Mouse (Mus musculus) MEL (cell line): ENCODE measurements around the gene Fchsd2. TPM values are rescaled to one million over a fixed set of nuclear protein-coding genes. Genes with fewer than 3 reads are reported as not detected.

Source experiments
- DNase-seq: peaks from one replicate; pipeline ENCODE4 v3.0.0; 2011; ENCODE audit warnings: low read depth, low spot score
- H3K27ac ChIP-seq: 2 replicates; pipeline ENCODE4 v1.5.1; 2012; ENCODE audit warnings: low read depth, mild to moderate bottlenecking, control low read depth, low read length, moderate library complexity; ENCODE audit not compliant: control insufficient read depth
- H3K27me3 ChIP-seq, 2 experiments: fragments of 150-350 bp in 1 of 2; sonication (generic) in 1 of 2; 2 replicates each; pipeline ENCODE4 v1.6.1; 2012; ENCODE audit warnings: low read length in 2 of 2, mild to moderate bottlenecking in 2 of 2, improper control_type of control experiment in 1 of 2, moderate library complexity in 1 of 2; ENCODE audit not compliant: insufficient read depth in 2 of 2, control insufficient read depth in 1 of 2
- H3K36me3 ChIP-seq, 2 experiments: 2 replicates each; pipeline ENCODE4 v1.6.1; 2012 to 2014; ENCODE audit warnings: low read length in 2 of 2, improper control_type of control experiment in 1 of 2, inconsistent platforms in 1 of 2, mild to moderate bottlenecking in 1 of 2; ENCODE audit not compliant: insufficient read depth in 2 of 2, control insufficient read depth in 1 of 2
- H3K4me1 ChIP-seq, 2 experiments: fragments of 150-350 bp in 1 of 2; sonication (generic) in 1 of 2; 2 replicates each; pipeline ENCODE4 v1.6.1; 2012; ENCODE audit warnings: low read length in 2 of 2, improper control_type of control experiment in 1 of 2, mild to moderate bottlenecking in 1 of 2; ENCODE audit not compliant: insufficient read depth in 2 of 2, control insufficient read depth in 1 of 2
- H3K4me3 ChIP-seq, 2 experiments: fragments of 150-350 bp in 1 of 2; sonication (generic) in 1 of 2; 2 replicates each; pipeline ENCODE4 v1.5.1; 2012; ENCODE audit warnings: low read depth in 2 of 2, low read length in 2 of 2, mild to moderate bottlenecking in 2 of 2, moderate library complexity in 2 of 2, control low read depth in 1 of 2, improper control_type of control experiment in 1 of 2; ENCODE audit not compliant: control insufficient read depth in 1 of 2, insufficient read depth in 1 of 2
- H3K79me2 ChIP-seq: 2 replicates; pipeline ENCODE4 v1.6.1; 2012; ENCODE audit warnings: mild to moderate bottlenecking, low read length, moderate library complexity; ENCODE audit not compliant: control insufficient read depth, poor library complexity, insufficient read depth
- H3K9ac ChIP-seq: 2 replicates; pipeline ENCODE4 v1.6.1; 2012; ENCODE audit warnings: low read depth, mild to moderate bottlenecking, control low read depth, low read length, moderate library complexity; ENCODE audit not compliant: control insufficient read depth, poor library complexity, severe bottlenecking
- H3K9me3 ChIP-seq: fragments of 150-350 bp; sonication (generic); replicated peaks from 2 replicates; pipeline ENCODE4 v1.6.1; 2012; ENCODE audit warnings: mild to moderate bottlenecking, low read length, improper control_type of control experiment, moderate library complexity; ENCODE audit not compliant: insufficient read depth
- BHLHE40 ChIP-seq: IDR thresholded peaks from 2 replicates; pipeline ENCODE4 v1.6.1; 2012; ENCODE audit warnings: low read depth, mild to moderate bottlenecking, inconsistent platforms, low read length, improper control_type of control experiment, borderline replicate concordance
- CHD1 ChIP-seq: IDR thresholded peaks from 2 replicates; pipeline ENCODE4 v1.6.1; 2012; ENCODE audit warnings: low read depth, mild to moderate bottlenecking, inconsistent platforms, low read length, improper control_type of control experiment
- CHD2 ChIP-seq: IDR thresholded peaks from 2 replicates; pipeline ENCODE4 v1.6.1; 2011; ENCODE audit warnings: low read length, improper control_type of control experiment
- CTCF ChIP-seq, 3 experiments: IDR thresholded peaks in 2 of 3; conservative IDR thresholded peaks in 1 of 3; 2 replicates each; pipeline ENCODE4 v1.5.1; 2011 to 2012; ENCODE audit warnings: low read length in 3 of 3, low read depth in 2 of 3, mild to moderate bottlenecking in 2 of 3, improper control_type of control experiment in 1 of 3, inconsistent platforms in 1 of 3, mixed read lengths in 1 of 3, moderate library complexity in 1 of 3; ENCODE audit not compliant: control insufficient read depth in 1 of 3, insufficient read depth in 1 of 3, poor library complexity in 1 of 3, severe bottlenecking in 1 of 3
- E2F4 ChIP-seq: IDR thresholded peaks from 2 replicates; pipeline ENCODE4 v1.6.1; 2011; ENCODE audit warnings: low read depth, low read length, improper control_type of control experiment, borderline replicate concordance
- ELF1 ChIP-seq: IDR thresholded peaks from 2 replicates; pipeline ENCODE4 v1.6.1; 2014; ENCODE audit warnings: low read depth, mild to moderate bottlenecking, inconsistent platforms, low read length, improper control_type of control experiment, moderate library complexity
- EP300 ChIP-seq, 2 experiments: IDR thresholded peaks; 2 replicates each; pipeline ENCODE4 v1.6.1; 2011; ENCODE audit warnings: improper control_type of control experiment in 2 of 2, low read length in 2 of 2, low read depth in 1 of 2, mild to moderate bottlenecking in 1 of 2
- GABPA ChIP-seq: IDR thresholded peaks from 2 replicates; pipeline ENCODE4 v1.6.1; 2012; ENCODE audit warnings: low read depth, mild to moderate bottlenecking, inconsistent platforms, low read length, improper control_type of control experiment, moderate library complexity
- HCFC1 ChIP-seq: IDR thresholded peaks from 2 replicates; pipeline ENCODE4 v1.6.1; 2012; ENCODE audit warnings: low read depth, mild to moderate bottlenecking, inconsistent platforms, low read length, improper control_type of control experiment, moderate library complexity
- JUND ChIP-seq: IDR thresholded peaks from 2 replicates; pipeline ENCODE4 v1.6.1; 2011; ENCODE audit warnings: low read depth, mild to moderate bottlenecking, improper control_type of control experiment, low read length
- MAFK ChIP-seq: IDR thresholded peaks from 2 replicates; pipeline ENCODE4 v1.6.1; 2011; ENCODE audit warnings: low read depth, mild to moderate bottlenecking, low read length, improper control_type of control experiment, borderline replicate concordance
- MAX ChIP-seq: IDR thresholded peaks from 2 replicates; pipeline ENCODE4 v1.6.1; 2011; ENCODE audit warnings: low read length, improper control_type of control experiment
- MEF2A ChIP-seq: IDR thresholded peaks from 2 replicates; pipeline ENCODE4 v1.6.1; 2014; ENCODE audit warnings: low read depth, mild to moderate bottlenecking, inconsistent platforms, low read length, improper control_type of control experiment; ENCODE audit not compliant: poor library complexity, insufficient replicate concordance, severe bottlenecking; ENCODE audit errors: extremely low read depth
- MXI1 ChIP-seq: IDR thresholded peaks from 2 replicates; pipeline ENCODE4 v1.6.1; 2011; ENCODE audit warnings: mild to moderate bottlenecking, low read depth, low read length, improper control_type of control experiment
- MYB ChIP-seq: IDR thresholded peaks from 2 replicates; pipeline ENCODE4 v1.6.1; 2011; ENCODE audit warnings: mild to moderate bottlenecking, low read depth, low read length, improper control_type of control experiment
- MYC ChIP-seq: IDR thresholded peaks from 2 replicates; pipeline ENCODE4 v1.6.1; 2011; ENCODE audit warnings: low read depth, mild to moderate bottlenecking, low read length, improper control_type of control experiment, moderate library complexity
- NELFE ChIP-seq: IDR thresholded peaks from 2 replicates; pipeline ENCODE4 v1.6.1; 2011; ENCODE audit warnings: low read depth, low read length, improper control_type of control experiment
- NRF1 ChIP-seq: IDR thresholded peaks from 2 replicates; pipeline ENCODE4 v1.6.1; 2014; ENCODE audit warnings: low read depth, mild to moderate bottlenecking, inconsistent platforms, low read length, improper control_type of control experiment, moderate library complexity; ENCODE audit not compliant: poor library complexity, insufficient read depth, severe bottlenecking
- POLR2AphosphoS5 ChIP-seq: IDR thresholded peaks from 2 replicates; pipeline ENCODE4 v1.6.1; 2012; ENCODE audit warnings: low read depth, borderline replicate concordance, mild to moderate bottlenecking, inconsistent platforms, low read length, moderate library complexity, mixed read lengths
- RAD21 ChIP-seq: IDR thresholded peaks from 2 replicates; pipeline ENCODE4 v1.6.1; 2011; ENCODE audit warnings: mild to moderate bottlenecking, low read depth, low read length, improper control_type of control experiment
- RCOR1 ChIP-seq: IDR thresholded peaks from 2 replicates; pipeline ENCODE4 v1.6.1; 2012; ENCODE audit warnings: low read depth, mild to moderate bottlenecking, inconsistent platforms, low read length, improper control_type of control experiment
- SMC3 ChIP-seq: IDR thresholded peaks from 2 replicates; pipeline ENCODE4 v1.6.1; 2011; ENCODE audit warnings: low read depth, low read length, improper control_type of control experiment
- TAL1 ChIP-seq: IDR thresholded peaks from 2 replicates; pipeline ENCODE4 v1.6.1; 2012; ENCODE audit warnings: mild to moderate bottlenecking, inconsistent platforms, low read length, moderate library complexity, mixed read lengths
- TBP ChIP-seq: IDR thresholded peaks from 2 replicates; pipeline ENCODE4 v1.8.0; 2011; ENCODE audit warnings: low read depth, low read length, improper control_type of control experiment
- UBTF ChIP-seq: IDR thresholded peaks from 2 replicates; pipeline ENCODE4 v1.6.1; 2012; ENCODE audit warnings: low read depth, mild to moderate bottlenecking, inconsistent platforms, low read length, improper control_type of control experiment, moderate library complexity, borderline replicate concordance; ENCODE audit not compliant: insufficient read depth
- USF1 ChIP-seq: IDR thresholded peaks from 2 replicates; pipeline ENCODE4 v1.6.1; 2014; ENCODE audit warnings: low read depth, mild to moderate bottlenecking, inconsistent platforms, low read length, improper control_type of control experiment, moderate library complexity
- USF2 ChIP-seq, 2 experiments: IDR thresholded peaks; 2 replicates each; pipeline ENCODE4 v1.6.1; 2011 to 2012; ENCODE audit warnings: improper control_type of control experiment in 2 of 2, low read length in 2 of 2, borderline replicate concordance in 1 of 2, inconsistent platforms in 1 of 2, low read depth in 1 of 2, mild to moderate bottlenecking in 1 of 2; ENCODE audit not compliant: insufficient read depth in 1 of 2
- ZC3H11A ChIP-seq: IDR thresholded peaks from 2 replicates; pipeline ENCODE4 v1.6.1; 2012; ENCODE audit warnings: low read depth, mild to moderate bottlenecking, inconsistent platforms, low read length, improper control_type of control experiment
- ZMIZ1 ChIP-seq: IDR thresholded peaks from 2 replicates; pipeline ENCODE4 v1.6.1; 2012; ENCODE audit warnings: low read depth, mild to moderate bottlenecking, inconsistent platforms, low read length, improper control_type of control experiment, moderate library complexity
- ZNF384 ChIP-seq: IDR thresholded peaks from 2 replicates; pipeline ENCODE4 v1.6.1; 2012; ENCODE audit warnings: low read depth, mild to moderate bottlenecking, inconsistent platforms, low read length, improper control_type of control experiment
- polyA plus RNA-seq, 2 experiments: library from polyadenylated mRNA; stranded (reverse) in 1 of 2; unstranded in 1 of 2; fragments of >175 nt in 1 of 2; fragments of >200 nt in 1 of 2; gene quantifications; 2 replicates each; pipeline versions ENCODE4 v1.2.1 to v1.2.4; 2012; ENCODE audit warnings: low replicate concordance in 2 of 2, low read depth in 1 of 2; ENCODE audit not compliant: insufficient read length in 2 of 2, insufficient read depth in 1 of 2, missing spikeins in 1 of 2
- total RNA-seq: library from RNA; depleted of rRNA; stranded (reverse); fragments of 300-350 nt; gene quantifications from 2 replicates; pipeline ENCODE4 v1.2.3, GENCODE M21; 2012

Fchsd2 gene
- total and polyA plus RNA-seq, 3 experiments, result 3.9 to 6.3 TPM; not detected in 1

- TF ChIP-seq USF1 (no peak; the same call in 1 of the 2 replicates), HCFC1 (peak; percentile 94), POLR2AphosphoS5 (no peak), RCOR1 (peak; percentile 15), MYB (peak; percentile 89), GABPA (no peak), ZNF384 (no peak), JUND (no peak), E2F4 (no peak), USF2 (IDR thresholded peaks at IDR 0.05; ENCODE audit: borderline replicate concordance in 1 of 2, insufficient read depth in 1 of 2, low read depth in 1 of 2, low read length in 2 of 2) (no peak), NRF1 (peak; percentile 83), ZC3H11A (peak; percentile 39; the same call in 1 of the 2 replicates), EP300 (IDR thresholded peaks at IDR 0.05; ENCODE audit: low read depth in 1 of 2, low read length in 2 of 2) (peak in 1 of 2 experiments; percentile 58; a peak in 1 of 4 replicates), NELFE (peak; percentile 76), TBP (peak; percentile 76), MAFK (peak; percentile 31; the same call in 1 of the 2 replicates), UBTF (no peak), MAX (peak; percentile 59), RAD21 (peak; percentile 44), CHD1 (no peak), ELF1 (peak; percentile 90)
Measured at GRCm38 (mm10) chr7:101310327-101311028, 217.8 kb downstream of the Fchsd2 start (continued).

DNA sequence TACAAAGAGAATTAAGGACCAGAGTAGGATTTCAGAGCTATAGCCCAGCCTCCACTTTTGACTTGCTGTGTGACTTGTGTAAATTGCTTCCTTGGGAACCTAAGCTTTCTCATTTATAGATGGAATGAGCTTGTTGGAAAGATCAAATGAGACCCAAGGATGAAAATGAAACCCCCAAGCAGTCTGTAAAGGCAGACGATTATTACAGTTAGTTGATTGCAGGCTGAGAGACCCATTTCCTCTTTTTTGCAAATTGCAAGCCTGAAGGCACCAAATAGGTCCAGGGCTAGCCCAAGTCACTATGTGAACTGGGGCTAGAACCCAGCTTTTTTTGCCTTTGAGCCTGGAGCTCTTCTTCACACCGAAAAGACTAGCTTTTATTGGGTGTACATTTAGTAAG is 218.4 kb downstream of the Fchsd2 start:
- TF ChIP-seq USF2 (IDR thresholded peaks at IDR 0.05; ENCODE audit: borderline replicate concordance in 1 of 2, insufficient read depth in 1 of 2, low read depth in 1 of 2, low read length in 2 of 2), result no peak
- TF ChIP-seq CHD2, result no peak
- no peak for TF ChIP-seq NRF1
- TF ChIP-seq MYB, result no peak
- TF ChIP-seq RAD21, result no peak
- TF ChIP-seq BHLHE40, result no peak
- TF ChIP-seq TBP, result 0 out of 2 replicates have a peak, but pooled peaks have one; percentile 38
- no peak for TF ChIP-seq E2F4
- no peak for TF ChIP-seq SMC3
- TF ChIP-seq EP300 (IDR thresholded peaks at IDR 0.05; ENCODE audit: low read depth in 1 of 2, low read length in 2 of 2), result peak in 1 of 2 experiments; percentile 8; a peak in 1 of 4 replicates
- TF ChIP-seq CHD1, result peak; percentile 62; the same call in 1 of the 2 replicates
- TF ChIP-seq MAX, result no peak
- TF ChIP-seq ZC3H11A, result no peak
- TF ChIP-seq MXI1, result no peak
- no peak for TF ChIP-seq MAFK
- TF ChIP-seq ZMIZ1, result no peak; the same call in 1 of the 2 replicates
- no peak for TF ChIP-seq GABPA
- TF ChIP-seq ELF1, result no peak
- TF ChIP-seq JUND, result no peak
- no peak for TF ChIP-seq MYC
- no peak for TF ChIP-seq NELFE
- no peak for TF ChIP-seq CTCF (IDR thresholded peaks at IDR 0.05 in 2 of 3, conservative IDR thresholded peaks at IDR 0.05 in 1 of 3; ENCODE audit: control insufficient read depth in 1 of 3, insufficient read depth in 1 of 3, low read depth in 2 of 3, low read length in 3 of 3, poor library complexity in 1 of 3, severe bottlenecking in 1 of 3)
- no peak for TF ChIP-seq TAL1
- TF ChIP-seq MEF2A, result no peak
- TF ChIP-seq, all 39 proteins: peak for 3
- H3K4me3 ChIP-seq, result peak overlapping the region; percentile 49 to 64
- peaks cover 6% of the 10 kb centered on the region in 2 experiments for H3K4me1 ChIP-seq
- H3K36me3 ChIP-seq, result peaks cover 0 to 3% of the 10 kb centered on the region in 2 experiments; a peak in 1 of 4 replicates
- peak overlapping the region; percentile 60 for H3K9ac ChIP-seq
- no peaks in the 10 kb centered on the region for H3K79me2 ChIP-seq
- no peaks in the 10 kb centered on the region for H3K9me3 ChIP-seq
- peak overlapping the region; percentile 84 for H3K27ac ChIP-seq
- peak; percentile 77 for DNase-seq
- no peaks in the 10 kb centered on the region for H3K27me3 ChIP-seq
